Mouse (Mus musculus): ENCODE data around the gene Sik2.
A peak's percentile ranks its signal among the peaks of the same experiment; 100 is the strongest.

Sik2 gene

GRCm38 (mm10) chr9:51008841-51009655 is at the start of gene Sik2:
Gene Sik2 (minus strand): TSS chr9:51009073.
- peak; percentile 88 for DNase-seq

- peak; percentile 3 for DNase-seq
Observed at GRCm38 (mm10) chr9:51056360-51057324, 47.8 kb upstream of the Sik2 start.

- DNase-seq = no peak
Observed at GRCm38 (mm10) chr9:51052180-51052579, 43.3 kb upstream of the Sik2 start.

- no peak for DNase-seq
Observed at GRCm38 (mm10) chr9:51042136-51042535, 33.3 kb upstream of the Sik2 start.

GRCm38 (mm10) chr9:51041491-51041980 is 32.7 kb upstream of the Sik2 start:
- no peak for DNase-seq

GRCm38 (mm10) chr9:51032785-51033529 is 24.1 kb upstream of the Sik2 start:
- no peak for DNase-seq

GRCm38 (mm10) chr9:51032291-51032690 is 23.4 kb upstream of the Sik2 start:
- no peak for DNase-seq

GRCm38 (mm10) chr9:51031603-51032002 is 22.7 kb upstream of the Sik2 start:
- DNase-seq = no peak

GRCm38 (mm10) chr9:51030147-51030546 is 21.3 kb upstream of the Sik2 start:
- DNase-seq = no peak

- DNase-seq = no peak
Observed at GRCm38 (mm10) chr9:51026952-51027351, 18.1 kb upstream of the Sik2 start.

GRCm38 (mm10) chr9:51021123-51021795 is 12.4 kb upstream of the Sik2 start:
- no peak for DNase-seq

GRCm38 (mm10) chr9:51020351-51020750 is 11.5 kb upstream of the Sik2 start:
- no peak for DNase-seq

GRCm38 (mm10) chr9:51019670-51020069 is 10.8 kb upstream of the Sik2 start:
- no peak for DNase-seq

GRCm38 (mm10) chr9:51015732-51016131 is 6.9 kb upstream of the Sik2 start:
- no peak for DNase-seq

- no peak for DNase-seq
Observed at GRCm38 (mm10) chr9:51013644-51014043, 4.8 kb upstream of the Sik2 start.

- peak; percentile 9 for DNase-seq
Observed at GRCm38 (mm10) chr9:51009656-51009950, 730 bp upstream of the Sik2 start.

GRCm38 (mm10) chr9:51008068-51008840 is 619 bp downstream of the Sik2 start:
- peak; percentile 29 for DNase-seq

- no peak for DNase-seq
Observed at GRCm38 (mm10) chr9:51007726-51008067, 1.2 kb downstream of the Sik2 start.

GRCm38 (mm10) chr9:51006846-51007245 is 2.0 kb downstream of the Sik2 start:
- DNase-seq = peak; percentile 18

GRCm38 (mm10) chr9:51004062-51004461 is 4.8 kb downstream of the Sik2 start:
- DNase-seq = no peak

GRCm38 (mm10) chr9:50986677-50987076 is 22.2 kb downstream of the Sik2 start:
- no peak for DNase-seq

- DNase-seq = no peak
Observed at GRCm38 (mm10) chr9:50986123-50986522, 22.8 kb downstream of the Sik2 start.
